Mouse (Mus musculus) neural tube, embryonic 13.5 days (tissue): ENCODE measurements at regions not wholly inside any gene's neighbourhood (a gene's known extent, or its start where the extent isn't known, plus 50 kb on each side); places are given as distances from the start of the nearest gene placed in this dataset.

Experiments
- ATAC-seq: fragments of 200-750 bp; cut with Nextera tagmentation; 2 replicates; pipeline ENCODE4 v1.8.0; 2017; ENCODE audit warnings: low read depth, mild to moderate bottlenecking, moderate TSS enrichment, moderate library complexity
- H3K27ac ChIP-seq: fragments of 300-500 bp; sonication (generic); replicated peaks from 2 replicates; pipeline ENCODE4 v1.5.1; 2015; ENCODE audit warnings: moderate library complexity, mild to moderate bottlenecking, inconsistent platforms
- H3K27me3 ChIP-seq: fragments of 300-500 bp; sonication (generic); 2 replicates; pipeline ENCODE4 v1.6.1; 2015; ENCODE audit warnings: mild to moderate bottlenecking, inconsistent platforms
- H3K36me3 ChIP-seq: fragments of 300-500 bp; sonication (generic); 2 replicates; pipeline ENCODE4 v1.6.1; 2015; ENCODE audit warnings: mild to moderate bottlenecking, inconsistent platforms
- H3K4me1 ChIP-seq: fragments of 300-500 bp; sonication (generic); replicated peaks from 2 replicates; pipeline ENCODE4 v1.6.1; 2015; ENCODE audit warnings: inconsistent platforms
- H3K4me2 ChIP-seq: fragments of 300-500 bp; sonication (generic); 2 replicates; pipeline ENCODE4 v1.6.1; 2015; ENCODE audit warnings: inconsistent platforms, mild to moderate bottlenecking, moderate library complexity
- H3K4me3 ChIP-seq: fragments of 300-500 bp; sonication (generic); 2 replicates; pipeline ENCODE4 v1.5.1; 2015; ENCODE audit warnings: mild to moderate bottlenecking, inconsistent platforms
- H3K9ac ChIP-seq: fragments of 300-500 bp; sonication (generic); 2 replicates; pipeline ENCODE4 v1.6.1; 2015; ENCODE audit warnings: moderate library complexity, mild to moderate bottlenecking, inconsistent platforms
- H3K9me3 ChIP-seq: fragments of 300-500 bp; sonication (generic); 2 replicates; pipeline ENCODE4 v1.6.1; 2016; ENCODE audit warnings: inconsistent platforms
- WGBS: fragments of 180-500 bp; shearing (Covaris S2); methylation state at CpG from one replicate; pipeline ENCODE4 v1.1.7; 2015; 5-methylcytosine and 5-hydroxymethylcytosine counted together

DNA sequence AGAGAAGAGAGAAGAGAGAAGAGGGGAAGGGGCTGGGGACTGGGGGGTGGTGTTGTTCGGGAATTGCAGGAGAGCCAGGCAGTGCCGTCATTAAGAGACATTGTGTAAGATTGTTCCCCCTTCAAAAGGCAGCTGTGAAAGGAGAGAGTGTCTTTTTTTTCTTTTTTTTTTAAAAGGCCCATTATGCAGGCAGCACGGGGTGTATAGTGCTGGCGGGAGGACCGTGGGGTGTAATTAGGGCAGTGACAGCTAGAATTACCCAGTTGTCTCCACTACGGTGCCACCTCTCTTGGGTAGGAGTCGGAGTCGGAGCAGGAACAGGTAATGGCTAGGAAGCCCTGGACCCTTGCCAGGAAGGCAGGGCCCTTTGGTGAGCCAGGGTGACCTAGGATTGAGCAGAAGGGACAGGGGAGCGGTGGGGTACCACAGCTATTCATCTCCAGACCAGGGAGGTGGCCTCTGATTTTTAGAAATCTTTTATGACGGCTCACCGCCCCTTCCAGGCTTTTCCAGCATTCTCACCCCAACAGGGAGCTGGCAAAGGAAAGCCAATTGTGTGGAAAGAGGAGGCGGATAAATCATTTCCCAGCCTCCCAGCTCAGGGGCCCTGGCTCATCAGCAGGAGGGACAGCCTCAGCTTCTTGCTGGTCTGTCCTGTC, 67.2 kb upstream of the Zc3h12a start:
- Histone ChIP-seq H3K4me2 (peak overlapping the region; percentile 31), H3K27ac (peak overlapping the region; percentile 25; the same call in 1 of the 2 replicates), H3K9ac (peak overlapping the region; percentile 52), H3K4me3 (no peak overlapping the region), H3K36me3 (no peaks in the 10 kb centered on the region), H3K4me1 (peaks cover 42% of the 10 kb centered on the region), H3K27me3 (peaks cover 17% of the 10 kb centered on the region), H3K9me3 (no peaks in the 10 kb centered on the region)
- ATAC-seq, result peak; percentile 41
- WGBS, result 7% methylated on average over 12 of the region's 12 CpGs

GRCm38 (mm10) chr4:125194298-125194697, 66.7 kb upstream of the Zc3h12a start:
- H3K27me3 ChIP-seq, result peaks cover 14% of the 10 kb centered on the region
- peak; percentile 28 for ATAC-seq
- H3K36me3 ChIP-seq, result no peaks in the 10 kb centered on the region
- 35% methylated on average over 12 of the region's 12 CpGs for WGBS
- peak overlapping the region; percentile 50 for H3K27ac ChIP-seq
- H3K4me3 ChIP-seq, result no peak overlapping the region
- H3K4me1 ChIP-seq, result peaks cover 42% of the 10 kb centered on the region
- no peaks in the 10 kb centered on the region for H3K9me3 ChIP-seq
- H3K4me2 ChIP-seq, result peak overlapping the region; percentile 31
- no peak overlapping the region; the same call in 1 of the 2 replicates for H3K9ac ChIP-seq

DNA sequence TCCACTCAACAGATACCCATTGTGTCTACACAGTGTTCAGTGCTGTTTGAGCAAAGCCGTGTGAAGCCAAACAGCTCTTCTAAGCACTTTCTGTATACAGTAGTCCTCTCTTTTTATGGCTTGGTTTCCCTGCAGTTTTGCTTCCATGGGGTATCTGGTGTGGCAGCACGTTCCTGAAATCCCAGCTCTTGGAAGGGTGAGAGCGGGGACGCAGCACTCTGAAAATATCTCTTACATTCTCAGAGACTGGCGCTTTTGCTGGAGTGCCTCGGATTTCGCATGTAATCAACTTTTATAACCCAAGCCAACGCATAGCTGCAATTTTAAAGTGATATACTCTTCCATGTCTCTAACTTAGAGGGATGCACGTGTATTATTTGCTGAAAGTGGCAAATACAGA, 64.0 kb upstream of the Zc3h12a start:
- Histone ChIP-seq H3K27ac (no peak overlapping the region), H3K27me3 (peaks cover 18% of the 10 kb centered on the region), H3K4me3 (no peak overlapping the region), H3K9me3 (no peaks in the 10 kb centered on the region), H3K36me3 (no peaks in the 10 kb centered on the region), H3K4me1 (peaks cover 34% of the 10 kb centered on the region), H3K4me2 (no peak overlapping the region), H3K9ac (no peak overlapping the region)
- ATAC-seq, result no peak
- 60% methylated on average over 9 of the region's 9 CpGs for WGBS

DNA sequence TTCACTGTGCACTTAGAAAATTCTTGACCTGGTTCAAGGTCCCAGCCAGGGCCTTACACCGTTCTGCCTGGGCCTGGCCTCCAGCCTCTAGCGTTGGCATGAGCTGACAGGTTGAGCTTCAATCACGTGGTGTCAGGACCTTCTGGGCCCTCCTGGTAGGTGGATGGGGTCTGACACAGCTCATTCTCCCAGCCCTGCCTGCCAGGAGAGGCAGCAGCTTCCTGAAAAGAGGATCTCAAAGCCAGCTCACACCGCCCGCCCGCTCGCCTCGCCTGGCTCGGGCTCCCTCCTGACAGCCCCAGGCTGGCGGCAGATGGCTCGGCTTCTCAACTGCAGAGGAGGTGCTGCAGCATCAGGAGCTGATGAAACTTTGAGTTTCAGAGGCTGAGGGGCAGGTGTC, 63.4 kb upstream of the Zc3h12a start:
- Histone ChIP-seq H3K27ac (peak overlapping the region; percentile 46; the same call in 1 of the 2 replicates), H3K36me3 (no peaks in the 10 kb centered on the region), H3K27me3 (peaks cover 16% of the 10 kb centered on the region), H3K4me1 (peaks cover 38% of the 10 kb centered on the region), H3K9me3 (no peaks in the 10 kb centered on the region), H3K9ac (0 out of 2 replicates have a peak overlapping the region, but pooled peaks have one; percentile 31), H3K4me3 (no peak overlapping the region), H3K4me2 (no peak overlapping the region)
- ATAC-seq, result no peak
- WGBS, result 6% methylated on average over 11 of the region's 11 CpGs

DNA sequence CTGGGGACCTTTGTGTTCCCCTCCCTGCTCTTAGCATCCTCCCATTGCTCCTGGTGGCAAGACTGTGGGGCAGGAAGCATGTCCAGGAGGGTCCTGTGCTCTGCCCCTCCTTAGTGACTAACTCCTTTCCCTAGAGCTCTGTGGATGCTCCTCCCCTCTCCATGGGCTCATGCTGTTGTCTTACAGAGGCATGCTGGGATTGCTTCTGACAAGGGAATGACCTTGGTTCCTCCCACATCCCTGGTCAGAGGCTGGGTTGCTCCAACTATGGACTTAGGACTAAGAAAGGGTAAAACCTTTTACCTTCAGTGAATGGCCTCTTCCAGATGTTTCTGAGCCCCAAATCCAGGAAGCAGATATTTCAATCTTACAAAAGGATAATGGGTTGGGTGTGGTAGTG, 62.3 kb upstream of the Zc3h12a start:
- Histone ChIP-seq H3K9ac (no peak overlapping the region), H3K27ac (no peak overlapping the region), H3K4me1 (peaks cover 37% of the 10 kb centered on the region), H3K9me3 (no peaks in the 10 kb centered on the region), H3K27me3 (peaks cover 5% of the 10 kb centered on the region; the same call in 1 of the 2 replicates), H3K36me3 (no peaks in the 10 kb centered on the region), H3K4me2 (no peak overlapping the region), H3K4me3 (no peak overlapping the region)
- ATAC-seq, result no peak

DNA sequence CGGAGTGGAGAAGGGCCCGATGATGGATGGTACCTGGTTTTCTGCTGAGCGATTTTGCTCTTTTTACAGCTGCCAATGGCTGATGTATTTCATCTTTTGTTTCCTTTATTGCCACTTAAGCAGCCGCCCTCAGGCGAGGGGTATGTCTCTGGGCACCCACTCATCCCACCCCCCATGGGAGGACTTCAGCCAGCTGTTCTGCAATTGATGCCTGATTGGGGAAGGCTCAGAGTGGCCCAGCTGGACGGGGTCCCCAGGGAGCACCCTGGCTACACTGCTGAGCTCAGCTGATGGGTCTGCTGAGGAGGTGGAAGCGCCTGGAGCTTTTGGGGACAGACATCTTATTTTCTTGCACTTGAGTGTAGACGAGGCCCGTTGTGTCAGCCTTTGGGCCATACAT, 58.6 kb upstream of the Zc3h12a start:
- Histone ChIP-seq H3K9me3 (no peaks in the 10 kb centered on the region), H3K27me3 (peaks cover 4% of the 10 kb centered on the region; the same call in 1 of the 2 replicates), H3K4me1 (peaks cover 21% of the 10 kb centered on the region), H3K9ac (no peak overlapping the region), H3K4me2 (no peak overlapping the region), H3K36me3 (no peaks in the 10 kb centered on the region), H3K27ac (peak overlapping the region; percentile 52; the same call in 1 of the 2 replicates), H3K4me3 (no peak overlapping the region)
- no peak; the same call in 1 of the 2 replicates for ATAC-seq
- 24% methylated on average over 9 of the region's 9 CpGs for WGBS

GRCm38 (mm10) chr4:125185076-125185475, 57.4 kb upstream of the Zc3h12a start:
- 78% methylated on average over 5 of the region's 5 CpGs for WGBS
- ATAC-seq, result no peak
- Histone ChIP-seq H3K4me2 (no peak overlapping the region), H3K27me3 (peaks cover 4% of the 10 kb centered on the region; the same call in 1 of the 2 replicates), H3K4me1 (peaks cover 16% of the 10 kb centered on the region), H3K4me3 (no peak overlapping the region), H3K9me3 (no peaks in the 10 kb centered on the region), H3K36me3 (no peaks in the 10 kb centered on the region), H3K27ac (no peak overlapping the region), H3K9ac (no peak overlapping the region)

GRCm38 (mm10) chr4:125180947-125181346, 53.3 kb upstream of the Zc3h12a start:
- WGBS, result 82% methylated on average over 6 of the region's 6 CpGs
- H3K9me3 ChIP-seq, result no peaks in the 10 kb centered on the region
- no peak overlapping the region for H3K4me3 ChIP-seq
- no peaks in the 10 kb centered on the region for H3K36me3 ChIP-seq
- no peak overlapping the region for H3K4me2 ChIP-seq
- H3K27ac ChIP-seq, result no peak overlapping the region
- no peaks in the 10 kb centered on the region for H3K27me3 ChIP-seq
- H3K4me1 ChIP-seq, result peaks cover 10% of the 10 kb centered on the region
- ATAC-seq, result no peak
- H3K9ac ChIP-seq, result no peak overlapping the region

- Histone ChIP-seq H3K4me2 (no peak overlapping the region), H3K4me1 (peaks cover 25% of the 10 kb centered on the region), H3K36me3 (no peaks in the 10 kb centered on the region), H3K27ac (no peak overlapping the region), H3K27me3 (no peaks in the 10 kb centered on the region), H3K9me3 (no peaks in the 10 kb centered on the region), H3K9ac (no peak overlapping the region), H3K4me3 (no peak overlapping the region)
- no peak for ATAC-seq
- 99% methylated on average over 3 of the region's 3 CpGs for WGBS
These were observed 50.9 kb upstream of the Zc3h12a start for GRCm38 (mm10) chr4:125178552-125178951.

- no peak for ATAC-seq
- H3K4me3 ChIP-seq, result no peak overlapping the region
- no peak overlapping the region for H3K27ac ChIP-seq
- H3K9ac ChIP-seq, result no peak overlapping the region
- H3K9me3 ChIP-seq, result no peaks in the 10 kb centered on the region
- no peaks in the 10 kb centered on the region for H3K27me3 ChIP-seq
- WGBS, result 58% methylated on average over 6 of the region's 6 CpGs
- H3K4me1 ChIP-seq, result peaks cover 34% of the 10 kb centered on the region
- H3K4me2 ChIP-seq, result no peak overlapping the region
- H3K36me3 ChIP-seq, result no peaks in the 10 kb centered on the region
These were observed 50.0 kb upstream of the Zc3h12a start for GRCm38 (mm10) chr4:125177666-125178065.
